Mouse (Mus musculus) brain, embryonic 14.5 days (tissue): ENCODE results near the gene Fut9. TPM values are rescaled to one million over a fixed set of nuclear protein-coding genes. Genes with fewer than 3 reads are reported as not detected.
A peak's percentile ranks its signal among the peaks of the same experiment; 100 is the strongest.

ENCODE experiments used
- DNase-seq: peaks from one replicate; pipeline ENCODE4 v3.0.0-alpha.2; 2011; ENCODE audit warnings: low read depth
- CTCF ChIP-seq: fragments of 200-500 bp; IDR thresholded peaks from 2 replicates; pipeline ENCODE4 v1.5.1; 2012; ENCODE audit warnings: inconsistent platforms, mild to moderate bottlenecking, moderate library complexity, borderline replicate concordance; ENCODE audit not compliant: insufficient read depth, insufficient read length; ENCODE audit errors: extremely low read depth
- POLR2A ChIP-seq: fragments of 200-500 bp; IDR thresholded peaks from 2 replicates; pipeline ENCODE4 v1.6.1; 2012; ENCODE audit warnings: mild to moderate bottlenecking, inconsistent platforms, borderline replicate concordance; ENCODE audit not compliant: poor library complexity, insufficient read depth, insufficient read length, severe bottlenecking; ENCODE audit errors: extremely low read depth
- polyA plus RNA-seq: library from polyadenylated mRNA; depleted of rRNA; stranded (reverse); fragments of >200 nt; gene quantifications from 2 replicates; pipeline ENCODE4 v1.2.3, GENCODE M21; 2012

Gene Fut9
- polyA plus RNA-seq, 1 experiment = 7.6 TPM

DNA sequence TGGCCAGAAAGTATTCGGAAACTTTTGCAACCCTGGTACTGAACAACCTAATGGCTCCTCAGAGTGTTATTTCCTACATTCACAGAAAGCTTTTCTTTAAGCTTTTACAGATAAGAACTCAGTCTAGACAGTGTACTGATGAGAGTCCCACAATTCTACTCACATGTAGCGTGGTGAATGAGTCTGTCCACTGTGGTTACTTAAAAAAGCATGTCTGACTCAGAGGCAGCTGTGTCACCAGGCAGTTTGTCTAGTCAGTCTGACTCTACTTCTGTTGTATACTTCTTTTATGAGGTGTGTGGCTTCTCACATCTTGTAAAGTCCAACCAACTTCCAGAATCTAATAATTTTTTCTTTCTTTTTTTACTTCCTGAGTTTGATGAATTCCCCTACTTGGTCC lies 154.5 kb downstream of the Fut9 start:
- DNase-seq = no peak
- TF ChIP-seq CTCF (no peak), POLR2A (no peak)

DNA sequence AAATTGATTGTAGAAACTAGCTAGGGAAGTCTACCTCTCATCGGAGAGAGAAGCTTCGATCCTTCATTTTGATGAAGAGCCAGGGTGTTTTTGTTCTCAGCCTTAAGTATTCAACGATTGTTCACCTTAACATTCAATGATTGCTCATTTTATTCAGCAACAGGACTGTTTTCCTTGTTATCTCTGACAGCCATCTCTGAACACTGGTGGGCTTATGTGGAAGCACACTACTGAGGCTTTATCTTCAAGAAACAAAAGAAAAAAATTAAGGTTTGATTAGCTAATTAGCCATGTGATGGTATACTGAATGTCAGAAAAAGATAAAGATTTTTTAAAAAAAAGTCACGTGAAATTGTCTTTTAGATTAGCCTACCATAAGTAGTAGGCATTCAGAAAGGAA lies 158.1 kb downstream of the Fut9 start:
- DNase-seq = no peak
- TF ChIP-seq POLR2A (no peak), CTCF (no peak)

DNA sequence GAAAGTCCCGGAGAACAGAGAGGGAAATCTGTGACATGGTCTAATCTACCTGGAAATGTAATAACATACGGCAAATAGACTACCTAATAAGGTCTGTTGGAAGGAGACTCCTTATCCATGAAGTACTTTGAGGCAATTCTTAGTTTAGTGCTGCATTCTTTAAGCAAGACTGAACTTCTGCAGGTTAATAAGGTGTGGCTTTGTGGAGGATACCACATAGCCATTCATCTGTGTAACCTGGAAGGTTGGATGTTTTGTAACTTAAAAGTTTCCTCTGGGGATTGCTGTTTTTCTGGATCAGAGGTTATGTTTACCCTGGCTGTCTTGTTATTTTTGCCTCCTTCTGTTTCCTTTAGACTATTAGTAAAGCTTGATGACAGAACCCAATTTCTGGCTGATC lies 166.8 kb downstream of the Fut9 start:
- DNase-seq = no peak
- no peak for TF ChIP-seq POLR2A
- TF ChIP-seq CTCF = no peak

DNA sequence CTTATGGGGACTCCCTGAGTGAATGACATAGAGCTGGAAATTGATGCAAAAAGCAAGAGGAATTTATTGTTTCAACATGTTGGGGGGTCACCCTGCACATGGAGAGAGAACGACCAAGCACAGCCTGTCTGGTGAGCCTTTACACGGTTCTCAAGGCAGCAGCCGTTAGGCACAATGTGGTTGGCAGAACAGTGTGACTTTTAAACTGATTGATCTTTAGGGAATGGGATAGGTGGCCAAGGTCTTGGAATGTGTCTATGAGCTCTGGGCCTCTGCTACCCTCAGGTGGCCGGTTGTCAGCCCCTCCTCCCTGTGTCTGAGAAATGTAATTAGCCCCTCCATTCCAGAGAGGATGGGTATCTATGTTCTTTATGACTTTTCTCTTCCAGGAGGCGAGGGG lies 171.9 kb downstream of the Fut9 start:
- TF ChIP-seq POLR2A (no peak), CTCF (no peak)
- DNase-seq = peak; percentile 29

DNA sequence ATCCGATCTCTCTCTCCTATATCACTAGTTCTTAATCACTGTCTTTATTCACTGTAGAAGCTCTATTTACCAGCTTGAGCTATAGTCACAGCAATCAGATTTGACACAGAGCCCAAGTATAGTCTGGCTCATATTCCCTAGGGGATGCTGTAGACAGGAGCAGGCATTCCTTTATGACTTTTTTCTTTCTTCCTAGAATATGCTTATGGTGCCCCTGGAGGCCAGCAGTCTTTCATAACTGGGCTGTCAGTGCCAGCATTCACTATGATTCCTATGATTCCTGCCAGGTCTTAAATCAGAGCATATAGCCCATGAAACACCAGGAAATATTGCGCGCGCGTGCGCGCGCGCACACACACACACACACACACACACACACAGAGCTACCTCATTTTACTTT lies 172.6 kb downstream of the Fut9 start:
- peak; percentile 92 for DNase-seq
- 0 out of 2 replicates have a peak, but pooled peaks have one; percentile 2 for TF ChIP-seq CTCF
- no peak for TF ChIP-seq POLR2A

DNA sequence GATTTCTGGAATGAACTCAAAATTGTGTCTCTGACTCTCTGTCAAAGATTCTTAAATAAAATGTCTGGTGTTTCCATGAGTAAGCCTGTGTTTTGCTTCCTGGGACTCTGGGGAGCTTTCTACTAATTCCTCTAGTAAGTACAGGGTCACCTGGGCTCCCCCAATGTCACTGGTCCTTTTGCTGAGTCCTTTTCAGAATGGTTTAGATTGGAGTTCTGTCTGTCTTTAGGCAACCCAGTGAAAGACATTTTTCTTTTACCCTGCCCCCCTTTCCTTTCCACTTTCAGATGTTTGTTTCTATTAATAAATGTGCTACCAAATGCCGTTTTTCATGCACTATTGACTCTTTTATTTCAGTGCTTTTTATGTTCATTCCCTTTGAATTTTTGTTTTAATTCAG lies 173.0 kb downstream of the Fut9 start:
- TF ChIP-seq POLR2A (no peak), CTCF (no peak)
- DNase-seq = peak; percentile 87

DNA sequence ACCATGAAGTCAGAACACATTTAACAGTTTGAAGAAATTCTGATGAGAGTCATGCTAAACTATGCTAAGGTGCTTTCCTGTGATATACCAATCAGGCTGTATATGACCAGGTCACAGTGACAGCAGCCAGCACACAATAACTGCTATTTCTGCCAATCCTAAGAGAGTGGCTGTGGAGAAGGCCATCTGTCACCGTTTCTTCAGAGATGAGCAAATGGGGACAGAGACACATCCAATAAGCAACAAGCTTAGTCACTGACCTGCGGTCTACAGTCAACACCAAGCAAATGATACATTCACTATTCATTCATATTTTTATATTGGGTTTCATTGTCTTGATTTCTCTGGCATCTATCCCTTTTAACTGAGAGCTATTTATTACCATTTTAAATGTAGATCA lies 176.9 kb downstream of the Fut9 start:
- DNase-seq = no peak
- TF ChIP-seq CTCF (no peak), POLR2A (no peak)

DNA sequence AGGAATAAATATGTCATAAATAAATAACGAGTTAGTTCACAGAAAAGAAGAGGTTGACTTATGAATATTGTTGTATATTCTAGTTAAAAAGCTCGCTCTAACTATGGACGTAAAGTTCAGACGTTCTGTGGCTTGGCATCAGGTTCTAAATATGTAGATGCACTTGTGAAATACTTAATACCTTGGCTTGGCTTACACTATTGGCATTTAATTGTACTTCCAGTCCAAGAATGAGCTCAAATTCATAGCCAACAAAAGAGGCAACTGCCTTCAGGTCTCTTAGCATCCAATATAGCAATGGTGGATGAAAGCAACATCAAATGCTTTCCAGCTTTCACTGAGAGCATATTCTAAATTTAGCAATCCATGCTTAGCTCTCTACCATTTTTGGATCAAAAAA lies 182.7 kb downstream of the Fut9 start:
- no peak for TF ChIP-seq CTCF
- TF ChIP-seq POLR2A = no peak
- DNase-seq = no peak

DNA sequence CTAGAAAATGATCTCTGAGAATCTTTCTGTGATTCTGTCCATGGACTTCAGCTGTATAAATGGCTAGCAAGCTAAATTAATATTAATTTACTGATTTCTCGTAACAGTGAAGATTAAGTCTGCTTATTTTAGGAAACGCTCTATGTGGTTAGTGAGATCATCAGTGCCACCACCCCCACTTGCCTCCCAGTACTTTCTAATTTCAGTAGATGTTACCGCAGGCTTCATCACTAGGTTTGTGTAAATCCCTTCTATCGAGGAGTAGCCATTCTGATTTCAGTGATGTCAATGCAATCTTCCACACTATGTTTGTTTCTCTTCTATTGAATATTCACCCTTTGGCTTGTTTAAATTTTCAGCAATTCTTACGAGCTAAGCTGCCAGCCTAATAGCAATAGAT lies 186.6 kb downstream of the Fut9 start:
- no peak for TF ChIP-seq CTCF
- no peak for TF ChIP-seq POLR2A
- no peak for DNase-seq

DNA sequence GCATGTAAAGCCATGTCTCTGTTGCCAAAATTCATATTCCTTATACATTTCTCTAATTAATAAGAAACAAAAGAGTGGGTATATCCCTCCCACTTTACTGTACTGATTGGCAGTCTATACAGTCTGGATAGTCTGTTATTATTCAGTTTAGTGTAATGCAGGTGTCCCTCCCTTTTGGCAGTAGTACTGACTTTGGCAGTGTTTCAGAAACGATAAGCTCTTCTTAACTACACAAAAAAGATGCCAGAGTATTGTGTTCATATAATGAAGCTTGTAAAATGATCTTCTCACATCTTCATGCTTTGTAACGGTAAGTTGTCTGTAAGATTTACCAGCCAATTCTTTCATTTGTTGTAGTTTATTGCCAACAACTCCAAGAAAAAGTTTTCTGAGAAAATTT lies 189.6 kb downstream of the Fut9 start:
- peak; percentile 59 for DNase-seq
- TF ChIP-seq CTCF = no peak
- no peak for TF ChIP-seq POLR2A

DNA sequence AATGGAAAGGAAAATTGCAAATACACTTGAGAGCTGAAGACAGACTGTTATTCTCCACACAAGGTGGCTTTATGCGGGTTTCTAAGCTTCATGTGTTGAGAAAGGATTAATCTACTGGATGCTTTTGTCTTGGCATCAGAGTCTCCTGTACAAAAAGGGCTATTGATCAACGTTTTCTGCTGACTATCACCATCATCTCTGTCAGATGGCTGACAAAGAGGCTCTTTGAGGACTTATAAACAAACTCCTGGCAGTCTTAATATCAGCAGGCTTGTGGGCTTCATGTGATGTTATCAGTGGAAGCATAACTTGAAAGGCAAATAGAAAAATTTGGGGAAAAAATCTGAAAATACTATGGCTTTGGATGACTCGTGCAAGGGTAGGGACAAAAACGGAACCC lies 206.8 kb downstream of the Fut9 start:
- DNase-seq = no peak
- TF ChIP-seq POLR2A = no peak
- TF ChIP-seq CTCF = no peak
